Mouse (Mus musculus) large intestine, adult 2 months (tissue): Measurements from ENCODE around the gene Spryd3. TPM values are rescaled to one million over a fixed set of nuclear protein-coding genes. Genes with fewer than 3 reads are reported as not detected.
"Not testable (repeated sequence)": the region's sequence is repeated elsewhere in the genome, so short reads cannot be mapped to it uniquely, and the experiment has no call there.

Source experiments
- DNase-seq: peaks from one replicate; pipeline ENCODE4 v3.0.0-alpha.2; 2012; ENCODE audit warnings: low read depth, low spot score
- WGBS: fragments of 180-500 bp; shearing (Covaris S2); methylation state at CpG from one replicate; pipeline ENCODE4 v1.1.7; 2018; 5-methylcytosine and 5-hydroxymethylcytosine counted together
- polyA plus RNA-seq: library from polyadenylated mRNA; depleted of rRNA; stranded (reverse); fragments of >200 nt; gene quantifications from 2 replicates; pipeline ENCODE4 v1.2.3, GENCODE M21; 2012; rRNA removed

Gene Spryd3
- polyA plus RNA-seq, result 32.1 and 35.9 TPM in 2 replicates

DNA sequence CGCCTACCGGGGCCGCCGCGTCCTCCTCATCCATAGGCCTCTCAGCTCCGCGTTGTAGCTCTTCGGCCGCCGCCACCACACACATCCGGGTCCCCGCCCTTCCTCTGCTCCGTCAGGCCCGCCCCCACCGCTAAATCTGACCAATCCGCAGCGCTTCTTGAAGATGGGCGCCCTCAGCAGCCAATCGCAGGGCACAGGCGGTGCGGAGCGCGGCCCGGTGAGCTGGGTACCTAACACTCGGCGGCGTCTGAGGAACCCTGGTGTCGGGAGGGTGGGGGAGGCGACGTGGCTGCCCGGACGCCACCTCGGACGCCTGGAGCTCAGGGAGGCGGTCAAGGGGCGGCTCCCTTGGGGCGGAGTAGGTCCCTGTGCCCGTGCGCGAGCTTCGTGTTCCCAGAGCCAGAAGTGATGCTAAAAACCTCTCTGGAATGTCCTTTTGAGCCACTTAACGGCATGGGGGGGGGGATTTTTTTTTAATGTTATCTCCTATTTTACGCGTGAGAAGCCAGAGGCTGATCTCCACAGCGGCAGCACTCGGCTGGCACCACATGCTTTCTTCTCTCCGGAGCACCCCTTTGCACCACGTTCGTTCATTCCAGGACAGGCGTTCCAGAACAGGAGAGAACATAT is at the start of gene Spryd3:
Gene Spryd3, minus strand, starts transcription at position 106 of the 630 bp plus-strand sequence.
- peak; percentile 89 for DNase-seq
- WGBS, result under 1% methylated on average over 50 of the region's 50 CpGs

DNA sequence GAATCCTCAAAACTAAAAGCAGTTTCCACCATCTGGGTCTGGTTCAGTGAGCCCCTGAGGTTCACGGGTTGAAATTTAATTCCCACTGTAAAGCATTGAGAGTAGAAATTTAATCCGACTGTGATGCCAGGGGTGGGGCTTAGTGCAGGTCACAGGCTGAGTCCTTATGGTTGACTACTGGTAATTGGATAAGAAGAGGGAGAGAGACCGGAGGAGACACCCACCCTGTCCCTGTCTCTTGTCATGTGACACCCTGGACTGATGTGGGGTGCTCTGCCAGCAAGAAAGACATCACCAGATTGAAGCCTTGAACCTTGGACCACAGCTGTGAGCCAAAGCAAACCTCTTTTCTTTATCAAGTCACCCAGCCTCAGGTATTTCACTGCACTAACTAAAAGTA is 47.0 kb upstream of the Spryd3 start:
- WGBS, result 74% methylated on average over 3 of the region's 3 CpGs
- DNase-seq, result no peak

DNA sequence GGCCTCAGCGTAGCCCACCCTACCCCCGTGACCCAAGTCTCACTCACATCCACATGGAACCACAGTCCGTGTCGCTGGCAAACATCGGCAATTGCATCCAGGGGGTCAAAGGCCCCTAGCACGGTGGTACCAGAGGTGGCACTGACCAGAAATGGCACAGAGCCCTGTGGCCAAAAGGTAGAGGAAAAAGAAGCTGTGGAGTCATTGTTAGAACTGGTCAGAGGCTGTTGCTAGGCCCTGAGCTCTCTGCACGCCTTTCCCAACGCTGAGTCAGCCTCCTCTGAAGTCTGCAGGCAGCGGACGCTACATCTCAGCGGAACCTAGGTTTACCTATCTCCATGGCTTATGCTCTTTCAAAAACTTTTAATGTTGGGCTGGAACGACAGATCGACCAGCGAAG is 43.9 kb upstream of the Spryd3 start:
- 91% methylated on average over 14 of the region's 14 CpGs for WGBS
- no peak for DNase-seq

DNA sequence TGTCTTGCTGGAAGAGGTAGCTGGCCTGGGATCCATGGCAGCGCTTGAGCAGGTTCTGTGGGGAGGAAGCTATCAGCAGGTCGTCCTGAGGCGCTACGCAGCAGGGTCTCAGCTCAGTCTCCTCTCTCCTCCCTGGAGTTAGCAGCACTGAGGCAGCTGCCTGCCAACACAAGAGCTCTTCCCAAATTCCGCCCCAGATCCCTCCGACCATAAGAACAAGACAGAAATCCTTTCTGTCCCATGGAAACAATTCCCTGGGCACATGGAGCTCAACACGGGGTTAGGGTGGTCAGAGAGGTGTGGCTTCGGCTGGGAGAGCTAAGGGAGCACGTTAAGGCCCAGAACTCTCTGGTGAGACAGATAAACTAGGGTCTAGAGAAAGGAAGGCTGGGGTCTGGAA is 43.1 kb upstream of the Spryd3 start:
- DNase-seq, result no peak
- 89% methylated on average over 9 of the region's 9 CpGs for WGBS

DNA sequence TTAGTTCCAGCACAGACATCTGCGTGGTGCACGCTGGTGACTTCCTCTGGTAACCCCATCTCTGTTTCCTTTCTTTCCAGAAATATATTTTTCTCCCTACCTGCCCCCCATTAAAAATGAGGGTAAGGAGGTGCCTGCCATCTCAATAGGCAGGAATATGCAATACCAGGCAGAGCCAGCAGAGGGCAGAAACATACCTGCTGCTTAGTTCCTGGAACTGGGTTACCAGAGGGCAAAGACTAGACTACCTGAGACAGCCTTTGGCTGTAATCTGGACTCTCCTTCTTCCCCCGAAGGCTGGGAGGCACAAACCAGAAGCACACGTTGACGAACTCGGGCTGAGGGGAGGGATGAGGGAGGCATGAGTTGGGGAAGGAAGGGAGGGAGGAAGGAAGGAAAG is 42.2 kb upstream of the Spryd3 start:
- DNase-seq, result no peak
- 14% methylated on average over 6 of the region's 6 CpGs for WGBS

DNA sequence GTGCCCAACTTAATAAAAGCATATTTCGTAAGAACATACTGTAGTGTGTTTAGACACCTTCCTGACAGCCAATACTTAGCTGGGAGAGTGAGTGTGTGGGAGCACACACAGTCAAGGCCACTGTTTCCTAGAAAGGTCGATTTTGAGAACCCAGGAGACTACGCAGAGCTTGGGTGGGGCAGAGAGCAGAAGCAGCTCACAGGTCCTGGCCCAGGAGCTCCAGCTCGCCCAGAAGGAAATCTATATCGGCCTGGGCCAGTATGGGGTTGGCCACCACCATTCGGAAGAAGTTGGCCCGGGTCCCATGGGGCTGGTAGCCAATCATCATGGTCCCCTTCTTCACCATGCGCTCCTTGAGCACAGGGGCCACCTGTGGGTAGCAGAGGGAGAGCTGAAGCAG is 41.4 kb upstream of the Spryd3 start:
- 62% methylated on average over 8 of the region's 8 CpGs for WGBS
- no peak for DNase-seq

DNA sequence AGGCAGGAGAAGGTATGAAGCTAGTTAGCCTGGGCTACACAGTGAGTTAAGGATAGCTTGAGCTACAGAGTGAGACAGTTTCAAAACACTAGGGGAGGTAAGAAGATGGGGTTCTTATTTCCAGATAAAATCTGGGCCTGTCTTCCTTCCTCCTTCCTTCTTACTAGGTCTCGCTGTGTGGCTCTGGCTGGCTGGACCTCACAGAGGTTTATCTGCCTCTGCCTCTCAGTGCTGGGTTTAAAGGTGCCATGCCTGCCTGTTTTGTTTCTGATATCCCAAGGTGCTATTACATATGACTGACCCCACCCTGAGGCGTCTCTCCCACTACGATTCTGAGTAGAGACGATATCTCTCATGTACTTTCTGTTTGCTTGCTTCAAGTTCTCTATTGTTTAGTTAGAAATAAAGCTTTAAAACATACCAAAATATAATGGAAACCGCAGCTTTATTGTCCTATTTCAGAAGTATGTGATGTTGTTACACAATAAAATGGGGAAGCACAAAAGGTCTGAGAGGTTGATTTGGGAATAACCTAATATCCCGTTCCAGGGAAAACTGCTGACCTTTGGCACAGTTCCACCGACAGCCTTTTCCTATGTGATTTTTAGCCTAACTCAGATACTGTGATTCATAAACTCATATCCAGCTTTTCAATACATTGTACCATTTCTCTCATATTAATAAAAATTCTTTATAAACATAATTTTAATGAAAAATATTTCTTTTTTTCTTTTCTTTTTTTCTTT is 40.7 kb upstream of the Spryd3 start:
- no peak for DNase-seq

DNA sequence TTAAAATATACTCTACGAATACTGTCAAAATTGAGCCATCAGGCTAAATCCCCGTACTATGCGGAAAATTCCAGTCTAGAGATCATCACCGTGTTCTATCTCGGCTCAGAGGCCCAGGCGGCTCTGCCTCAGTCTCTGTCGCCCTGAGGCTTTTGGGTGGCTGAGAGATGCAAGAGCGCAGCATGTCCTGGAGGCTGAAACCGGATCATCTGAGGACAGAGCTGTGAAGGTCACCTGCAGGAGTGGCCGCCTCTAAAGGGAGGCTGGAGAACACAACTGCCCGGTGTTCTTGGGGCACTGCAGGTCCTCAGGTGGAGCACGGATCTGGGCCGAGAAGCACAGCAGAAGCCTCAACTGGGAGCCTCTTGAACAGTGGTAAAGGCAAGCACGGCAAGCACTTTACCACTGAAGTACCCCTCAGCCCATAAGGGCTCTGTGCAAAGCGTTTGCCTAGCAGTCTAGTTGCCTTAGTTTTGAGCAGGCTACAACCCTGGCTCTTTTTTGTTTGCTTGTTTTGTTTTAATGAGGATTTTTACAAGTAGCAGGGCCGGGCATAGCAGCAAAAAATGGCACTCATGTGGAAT is 39.8 kb upstream of the Spryd3 start:
- WGBS, result 82% methylated on average over 16 of the region's 16 CpGs
- DNase-seq, result no peak

More for the DNA sequence above, 40.7 kb upstream of the Spryd3 start:
- WGBS, result 34% methylated on average over 7 of the region's 7 CpGs

DNA sequence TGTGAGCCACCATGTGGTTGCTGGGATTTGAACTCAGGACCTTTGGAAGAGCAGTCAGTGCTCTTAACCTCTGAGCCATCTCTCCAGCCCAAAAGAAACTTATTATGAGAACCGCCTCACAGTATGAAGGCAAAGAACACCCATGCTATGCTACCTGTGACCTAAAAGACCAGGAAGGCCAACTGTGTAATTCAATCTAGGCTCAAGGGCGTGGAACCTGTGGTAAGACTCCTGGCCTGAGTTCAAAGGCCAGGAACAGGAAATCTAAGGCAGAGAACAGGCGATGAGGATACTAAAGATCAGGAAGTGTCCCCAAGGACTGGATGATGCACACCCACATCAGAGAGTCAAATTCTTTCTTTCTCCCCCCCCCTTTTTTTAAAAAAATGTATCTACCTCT is 37.5 kb upstream of the Spryd3 start:
- DNase-seq, result peak; percentile 79
- WGBS, result 31% methylated on average over 3 of the region's 3 CpGs

DNA sequence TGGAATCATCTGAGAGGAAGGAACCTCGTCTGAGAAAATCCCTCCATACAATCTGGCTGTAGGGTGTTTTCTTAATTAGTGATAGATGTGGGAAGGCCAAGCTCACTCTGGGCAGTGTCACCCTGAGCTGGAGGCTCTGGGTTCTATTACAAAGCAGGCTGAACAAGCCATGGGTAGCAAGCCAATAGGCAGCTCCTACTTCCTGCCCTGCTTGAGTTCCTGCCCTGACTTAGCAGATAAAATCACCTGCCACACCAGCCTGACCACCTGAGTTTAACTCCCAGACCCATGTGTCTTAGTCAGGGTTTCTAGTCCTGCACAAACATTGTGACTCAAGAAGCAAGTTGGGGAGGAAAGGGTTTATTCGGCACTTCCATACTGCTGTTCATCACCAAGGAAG is 33.0 kb upstream of the Spryd3 start:
- DNase-seq, result no peak
- 72% methylated on average over 2 of the region's 2 CpGs for WGBS

DNA sequence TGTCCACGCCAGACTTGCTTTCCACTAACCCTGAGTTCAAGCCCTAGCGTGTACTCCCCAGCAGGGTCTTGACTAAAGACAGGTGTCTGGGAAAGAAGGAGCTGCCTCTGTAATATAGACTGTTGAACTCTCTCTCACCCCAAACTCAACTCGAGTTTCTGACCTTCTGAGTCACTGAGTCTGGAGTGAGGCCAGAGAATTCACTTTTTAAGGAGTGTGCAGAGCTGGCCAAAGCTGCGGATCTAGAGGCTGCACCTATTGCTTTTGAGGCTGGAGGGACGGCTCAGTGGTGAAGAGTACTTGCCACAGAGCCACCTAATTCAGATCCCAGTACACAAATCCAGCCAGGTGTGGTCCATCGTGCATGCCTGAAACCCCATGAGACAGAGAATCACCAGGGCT is 31.6 kb upstream of the Spryd3 start:
- 29% methylated on average over 6 of the region's 6 CpGs for WGBS
- no peak for DNase-seq

DNA sequence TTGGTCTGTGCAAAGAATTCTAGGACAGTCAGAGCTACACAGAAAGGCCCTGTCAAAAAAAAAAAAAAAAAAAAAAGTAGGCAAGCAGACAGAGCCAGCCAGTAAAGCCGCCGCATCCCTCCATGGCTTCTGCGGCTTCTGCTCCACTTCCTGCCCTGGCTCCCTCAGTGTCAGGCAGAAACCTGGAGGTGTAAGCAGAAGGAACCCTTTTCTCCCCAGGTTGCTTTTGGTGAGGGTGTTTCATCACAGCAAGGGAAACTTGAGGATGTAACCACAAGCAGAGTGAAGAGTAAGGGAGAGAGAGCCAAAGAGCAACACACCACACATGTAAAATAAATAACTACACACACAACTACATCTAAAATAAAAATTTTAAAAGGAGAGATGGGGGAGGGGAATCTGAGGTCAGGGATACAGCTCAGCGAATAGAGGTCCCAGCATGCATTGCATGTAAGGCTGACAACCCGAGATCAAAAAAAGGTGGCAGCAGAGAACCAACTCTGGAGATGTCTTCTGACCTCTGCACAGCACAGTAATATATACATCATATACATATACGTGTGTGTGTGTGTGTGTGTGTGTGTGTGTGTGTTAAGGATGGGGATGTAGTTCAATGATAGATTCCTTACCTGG is 29.6 kb upstream of the Spryd3 start:
- DNase-seq, result no peak
- 53% methylated on average over 6 of the region's 6 CpGs for WGBS

DNA sequence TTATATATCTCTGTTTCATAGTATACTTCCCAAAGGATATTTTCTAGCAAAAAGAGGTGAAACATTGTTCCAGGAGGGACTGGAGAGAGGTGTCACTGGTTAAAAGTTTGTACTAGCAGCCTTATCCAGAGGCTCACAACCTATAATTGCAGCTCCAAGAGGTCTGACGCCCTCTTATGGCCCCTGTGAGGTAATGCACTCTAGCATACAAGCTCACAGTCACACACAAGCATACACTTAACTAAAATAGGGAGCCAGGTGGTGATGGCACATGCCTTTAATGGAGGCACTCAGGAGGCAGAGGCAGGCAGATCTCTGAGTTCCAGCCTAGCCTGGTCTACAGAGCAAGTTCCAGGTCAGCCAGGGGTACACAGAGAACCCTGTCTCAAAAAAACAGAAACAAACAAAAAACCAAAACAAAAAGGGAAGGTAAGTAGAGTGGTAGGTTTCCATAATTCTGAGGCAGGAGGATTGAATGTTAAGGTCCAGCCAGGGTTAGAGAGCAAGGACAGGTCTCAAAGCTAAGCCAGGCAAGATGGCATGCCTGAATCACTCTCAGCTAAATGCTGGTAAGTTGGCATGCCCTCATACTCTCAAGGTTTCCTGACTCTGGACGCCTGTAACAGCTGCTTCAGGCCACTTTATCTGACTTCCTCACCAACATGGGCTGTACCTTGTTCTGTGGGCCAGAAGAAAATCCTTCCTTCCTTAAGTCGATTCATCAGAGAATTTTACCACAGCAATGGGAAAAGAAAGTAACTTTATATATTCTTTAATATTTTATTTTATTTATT is 28.1 kb upstream of the Spryd3 start:
- 47% methylated on average over 3 of the region's 3 CpGs for WGBS
- no peak for DNase-seq

DNA sequence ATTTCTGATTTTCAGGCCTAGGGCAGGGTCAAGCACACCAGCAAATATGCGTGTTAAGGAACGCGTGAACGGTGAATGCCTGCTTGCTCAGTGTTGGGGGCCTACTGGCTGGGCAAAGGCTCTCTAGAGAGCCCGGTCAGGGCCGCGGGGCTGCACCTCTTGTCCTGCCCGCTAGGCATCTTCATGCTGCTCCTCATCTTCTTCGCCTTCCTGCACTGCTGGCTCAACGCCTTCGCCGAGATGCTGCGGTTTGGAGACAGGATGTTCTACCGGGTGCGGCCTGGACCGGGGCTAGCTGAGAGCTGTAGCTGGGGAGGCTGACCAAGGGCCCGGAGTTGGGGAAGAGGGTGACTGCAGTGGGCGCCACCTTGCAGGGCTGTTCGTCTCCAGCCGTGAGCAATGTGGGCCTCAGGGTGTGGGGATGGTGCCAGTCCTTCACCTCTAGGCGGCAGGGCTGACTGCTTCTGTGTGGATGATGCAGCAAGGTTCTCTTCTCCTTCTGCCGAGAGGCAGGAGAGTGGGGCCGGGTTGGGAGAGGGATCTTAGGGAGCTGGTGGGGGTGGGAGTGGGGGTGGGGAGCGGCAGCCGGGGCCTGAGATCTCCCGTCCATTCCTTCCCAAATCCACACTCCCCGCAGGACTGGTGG is 24.5 kb upstream of the Spryd3 start:
- DNase-seq, result no peak

DNA sequence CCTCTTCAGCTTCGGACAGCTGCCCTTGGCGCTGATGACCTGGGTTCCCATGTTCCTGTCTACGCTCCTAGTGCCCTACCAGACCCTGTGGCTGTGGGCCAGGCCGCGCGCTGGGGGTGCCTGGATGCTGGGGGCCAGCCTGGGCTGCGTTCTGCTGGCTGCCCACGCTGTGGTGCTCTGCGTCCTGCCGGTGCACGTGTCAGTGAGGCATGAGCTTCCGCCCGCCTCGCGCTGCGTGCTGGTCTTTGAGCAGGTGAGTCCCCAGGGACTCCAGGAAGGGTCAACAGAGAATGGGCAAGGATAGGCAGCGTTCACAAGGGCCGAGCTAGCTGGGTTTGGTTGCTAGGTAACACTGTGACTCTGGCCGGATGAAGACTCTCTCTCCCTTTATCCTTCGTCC is 20.8 kb upstream of the Spryd3 start:
- no peak for DNase-seq
- WGBS, result 63% methylated on average over 20 of the region's 20 CpGs

More for the DNA sequence above, 24.5 kb upstream of the Spryd3 start:
- 78% methylated on average over 27 of the region's 27 CpGs for WGBS

DNA sequence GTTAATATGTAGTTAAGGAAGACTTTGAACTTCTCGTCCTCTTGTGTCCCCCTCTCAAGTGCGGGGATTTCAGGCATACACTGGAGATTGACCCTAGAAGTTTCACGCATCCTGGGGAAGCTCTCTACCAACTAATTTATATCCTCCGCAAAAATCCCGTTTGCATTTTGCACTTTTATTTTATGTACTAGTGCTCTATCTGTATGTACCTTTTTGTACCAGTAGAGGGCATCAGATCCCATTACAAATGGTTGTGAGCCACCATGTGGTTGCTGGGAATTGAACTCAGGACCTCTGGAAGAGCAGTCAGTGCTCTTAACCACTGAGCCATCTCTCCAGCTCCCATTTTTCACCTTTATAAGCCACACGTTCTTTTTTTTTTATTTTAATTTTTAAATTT is 19.0 kb upstream of the Spryd3 start:
- 92% methylated on average over 6 of the region's 6 CpGs for WGBS
- DNase-seq, result not testable (repeated sequence)

DNA sequence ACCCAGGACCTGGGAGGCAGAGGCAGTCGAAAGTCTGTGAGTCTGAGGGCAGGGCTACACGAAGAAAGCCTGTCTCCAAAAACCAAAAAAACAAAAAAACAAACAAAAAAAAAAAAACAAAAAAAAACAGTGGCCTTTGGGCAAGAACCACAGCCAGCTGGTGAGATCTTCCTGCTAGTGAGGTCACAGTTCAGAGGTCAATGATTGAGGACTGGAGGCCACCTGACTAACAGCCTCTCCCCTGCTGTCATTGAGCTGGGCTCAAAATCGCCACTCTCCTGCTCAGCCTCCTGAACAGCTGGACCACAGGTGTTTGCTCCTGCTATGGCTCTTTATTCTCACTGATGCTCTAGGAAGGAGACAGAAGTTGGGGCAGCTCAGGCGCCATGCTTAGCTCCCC is 16.6 kb upstream of the Spryd3 start:
- no peak for DNase-seq
- 53% methylated on average over 4 of the region's 4 CpGs for WGBS

DNA sequence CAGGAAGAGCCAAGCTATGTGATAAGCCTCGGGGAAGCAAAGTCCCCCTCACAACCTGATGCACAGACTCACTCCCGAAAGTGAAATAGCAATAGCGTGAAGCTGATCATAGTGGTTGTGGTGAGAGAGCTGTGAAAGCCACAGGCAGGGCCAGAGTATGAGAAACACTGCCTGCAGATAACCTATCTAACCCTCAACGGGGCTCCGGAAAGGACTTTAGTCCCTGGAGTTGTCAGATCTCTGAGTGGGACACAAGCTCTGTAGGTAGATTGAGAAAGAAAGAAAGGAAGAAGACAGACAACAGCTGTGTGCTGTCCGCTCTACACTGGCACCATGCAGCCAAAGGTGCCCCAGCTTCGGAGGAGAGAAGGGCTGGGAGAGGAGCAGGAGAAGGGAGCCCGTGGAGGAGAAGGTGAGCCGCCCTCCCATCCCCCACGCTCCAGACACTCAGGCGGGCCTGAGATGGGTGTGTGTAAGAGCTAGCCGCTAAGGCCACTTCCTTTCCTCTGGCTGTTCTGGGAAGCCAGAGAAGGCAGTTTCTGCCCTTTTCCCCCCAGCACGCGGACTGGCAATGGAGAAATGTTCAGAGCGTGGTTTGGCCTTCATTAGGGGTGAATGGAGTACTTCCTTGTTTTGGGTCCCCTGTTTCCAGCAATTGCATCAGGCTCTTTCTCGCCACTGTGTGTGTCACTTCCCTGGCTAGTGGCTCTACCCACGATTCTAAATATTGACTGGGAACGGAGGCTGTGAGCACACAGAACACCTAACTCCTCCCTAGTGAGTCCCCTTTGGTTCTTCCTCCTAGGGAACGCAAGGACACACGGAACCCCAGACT is 14.5 kb upstream of the Spryd3 start, which contains the start of gene Soat2:
Gene Soat2, plus strand, starts transcription at position 226 of the 835 bp plus-strand sequence.
- DNase-seq, result no peak
- 17% methylated on average over 20 of the region's 20 CpGs for WGBS
